Mouse (Mus musculus) kidney, embryonic 16.5 days (tissue): ENCODE measurements around the gene 5730522E02Rik. TPM values are rescaled to one million over a fixed set of nuclear protein-coding genes. Genes with fewer than 3 reads are reported as not detected.

ENCODE experiments used
- ATAC-seq: fragments of 200-750 bp; cut with Nextera tagmentation; 2 replicates; pipeline ENCODE4 v1.8.0; 2017; ENCODE audit warnings: moderate TSS enrichment; ENCODE audit not compliant: low FRiP score, low TSS enrichment
- H3K27ac ChIP-seq: fragments of 300-500 bp; sonication (generic); 2 replicates; pipeline ENCODE4 v1.5.1; 2014; ENCODE audit warnings: low read length
- H3K27me3 ChIP-seq: fragments of 300-500 bp; sonication (generic); 2 replicates; pipeline ENCODE4 v1.6.1; 2014; ENCODE audit warnings: low read length, control low read depth, mixed read lengths; ENCODE audit not compliant: insufficient read depth
- H3K36me3 ChIP-seq: fragments of 300-500 bp; sonication (generic); 2 replicates; pipeline ENCODE4 v1.6.1; 2014; ENCODE audit warnings: low read length, control low read depth, mixed read lengths; ENCODE audit not compliant: insufficient read depth
- H3K4me1 ChIP-seq: fragments of 300-500 bp; sonication (generic); 2 replicates; pipeline ENCODE4 v1.6.1; 2014; ENCODE audit warnings: low read length, control low read depth, mixed read lengths; ENCODE audit not compliant: insufficient read depth
- H3K4me2 ChIP-seq: fragments of 300-500 bp; sonication (generic); replicated peaks from 2 replicates; pipeline ENCODE4 v1.6.1; 2014; ENCODE audit warnings: low read depth, low read length
- H3K4me3 ChIP-seq: fragments of 300-500 bp; sonication (generic); 2 replicates; pipeline ENCODE4 v1.5.1; 2014; ENCODE audit warnings: mild to moderate bottlenecking, low read length
- H3K9ac ChIP-seq: fragments of 300-500 bp; sonication (generic); replicated peaks from 2 replicates; pipeline ENCODE4 v1.6.1; 2014; ENCODE audit warnings: low read length
- H3K9me3 ChIP-seq: fragments of 300-500 bp; sonication (generic); 2 replicates; pipeline ENCODE4 v1.6.1; 2016; ENCODE audit warnings: low read length, control low read depth
- WGBS: fragments of 180-500 bp; shearing (Covaris S2); extraction: QIAGEN DNeasy Blood & Tissue Kit; methylation state at CpG from one replicate; pipeline ENCODE4 v1.1.7; 2014; 5-methylcytosine and 5-hydroxymethylcytosine counted together
- polyA plus RNA-seq: library from polyadenylated mRNA; unstranded; fragments of >200 nt; fragmentation: Nextera tagmentation; extraction: Ambion mirVana; gene quantifications from 2 replicates; pipeline ENCODE4 v1.2.1, GENCODE M21; 2015

5730522E02Rik gene
- polyA plus RNA-seq, 1 experiment from 2014 or later, result 3.0 TPM

GRCm38 (mm10) chr11:25856629-25857568 is 353.7 kb downstream of the 5730522E02Rik start:
- H3K4me2 ChIP-seq, result no peak overlapping the region
- no peaks in the 10 kb centered on the region for H3K36me3 ChIP-seq
- no peak for ATAC-seq
- no peak overlapping the region for H3K4me3 ChIP-seq
- H3K27me3 ChIP-seq, result 0 out of 2 replicates have a peak, but pooled peaks cover 4% of the 10 kb centered on the region
- WGBS, result 67% methylated on average over 16 of the region's 16 CpGs
- no peak overlapping the region for H3K27ac ChIP-seq
- H3K4me1 ChIP-seq, result no peaks in the 10 kb centered on the region
- H3K9ac ChIP-seq, result no peak overlapping the region
- no peaks in the 10 kb centered on the region for H3K9me3 ChIP-seq

DNA sequence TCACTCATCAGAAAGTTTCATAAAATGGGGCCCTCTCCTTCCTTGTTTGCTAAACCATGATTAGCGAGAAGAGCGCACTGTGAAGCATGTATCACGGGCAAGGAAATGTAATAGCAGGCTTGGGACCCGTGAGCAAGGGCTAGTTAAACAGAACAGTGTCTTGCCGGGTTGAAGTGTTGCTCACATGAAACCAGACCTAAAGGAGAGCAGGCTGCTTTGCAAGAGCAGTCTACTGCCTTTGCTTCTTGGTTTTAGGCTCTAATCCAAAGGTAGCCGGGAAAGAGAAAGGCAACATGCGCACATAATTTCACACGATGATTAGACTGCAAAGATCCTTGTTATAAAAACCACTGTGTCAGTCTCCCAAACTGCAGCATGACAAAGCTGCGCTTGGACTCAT is 354.8 kb downstream of the 5730522E02Rik start:
- no peaks in the 10 kb centered on the region for H3K4me1 ChIP-seq
- no peaks in the 10 kb centered on the region for H3K9me3 ChIP-seq
- 0 out of 2 replicates have a peak, but pooled peaks cover 4% of the 10 kb centered on the region for H3K27me3 ChIP-seq
- H3K9ac ChIP-seq, result no peak overlapping the region
- 71% methylated on average over 9 of the region's 9 CpGs for WGBS
- no peak for ATAC-seq
- H3K36me3 ChIP-seq, result no peaks in the 10 kb centered on the region
- H3K4me3 ChIP-seq, result no peak overlapping the region
- no peak overlapping the region for H3K27ac ChIP-seq
- H3K4me2 ChIP-seq, result no peak overlapping the region

GRCm38 (mm10) chr11:25854216-25854615 is 356.3 kb downstream of the 5730522E02Rik start:
- H3K4me3 ChIP-seq, result no peak overlapping the region
- H3K4me1 ChIP-seq, result no peaks in the 10 kb centered on the region
- no peak overlapping the region for H3K9ac ChIP-seq
- ATAC-seq, result no peak
- WGBS, result 88% methylated on average over 10 of the region's 10 CpGs
- no peaks in the 10 kb centered on the region for H3K9me3 ChIP-seq
- H3K36me3 ChIP-seq, result no peaks in the 10 kb centered on the region
- H3K27ac ChIP-seq, result no peak overlapping the region
- H3K4me2 ChIP-seq, result no peak overlapping the region
- H3K27me3 ChIP-seq, result 0 out of 2 replicates have a peak, but pooled peaks cover 4% of the 10 kb centered on the region

DNA sequence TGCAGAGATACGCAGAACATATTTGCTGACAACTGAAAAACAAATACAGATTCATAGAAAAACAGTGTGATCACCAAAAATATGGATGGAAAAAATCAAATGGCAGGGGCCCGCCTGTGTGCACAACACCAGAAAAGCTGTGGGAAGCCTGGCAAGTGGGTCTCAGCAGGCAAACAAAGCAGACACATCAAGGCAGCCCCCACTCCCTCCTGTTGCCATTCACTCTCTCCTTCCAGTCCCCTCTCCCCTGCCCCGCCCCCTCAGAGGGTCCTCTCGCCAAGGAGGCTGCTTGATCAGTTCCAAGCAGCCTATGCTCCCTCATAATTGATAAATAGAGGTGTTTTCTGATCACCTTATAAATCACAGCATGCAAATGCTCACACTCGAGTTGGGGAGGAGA is 357.5 kb downstream of the 5730522E02Rik start:
- 45% methylated on average over 5 of the region's 5 CpGs for WGBS
- H3K4me3 ChIP-seq, result no peak overlapping the region
- no peaks in the 10 kb centered on the region for H3K36me3 ChIP-seq
- ATAC-seq, result no peak
- H3K27me3 ChIP-seq, result 0 out of 2 replicates have a peak, but pooled peaks cover 4% of the 10 kb centered on the region
- no peak overlapping the region for H3K9ac ChIP-seq
- no peak overlapping the region for H3K4me2 ChIP-seq
- H3K4me1 ChIP-seq, result no peaks in the 10 kb centered on the region
- no peaks in the 10 kb centered on the region for H3K9me3 ChIP-seq
- no peak overlapping the region for H3K27ac ChIP-seq

DNA sequence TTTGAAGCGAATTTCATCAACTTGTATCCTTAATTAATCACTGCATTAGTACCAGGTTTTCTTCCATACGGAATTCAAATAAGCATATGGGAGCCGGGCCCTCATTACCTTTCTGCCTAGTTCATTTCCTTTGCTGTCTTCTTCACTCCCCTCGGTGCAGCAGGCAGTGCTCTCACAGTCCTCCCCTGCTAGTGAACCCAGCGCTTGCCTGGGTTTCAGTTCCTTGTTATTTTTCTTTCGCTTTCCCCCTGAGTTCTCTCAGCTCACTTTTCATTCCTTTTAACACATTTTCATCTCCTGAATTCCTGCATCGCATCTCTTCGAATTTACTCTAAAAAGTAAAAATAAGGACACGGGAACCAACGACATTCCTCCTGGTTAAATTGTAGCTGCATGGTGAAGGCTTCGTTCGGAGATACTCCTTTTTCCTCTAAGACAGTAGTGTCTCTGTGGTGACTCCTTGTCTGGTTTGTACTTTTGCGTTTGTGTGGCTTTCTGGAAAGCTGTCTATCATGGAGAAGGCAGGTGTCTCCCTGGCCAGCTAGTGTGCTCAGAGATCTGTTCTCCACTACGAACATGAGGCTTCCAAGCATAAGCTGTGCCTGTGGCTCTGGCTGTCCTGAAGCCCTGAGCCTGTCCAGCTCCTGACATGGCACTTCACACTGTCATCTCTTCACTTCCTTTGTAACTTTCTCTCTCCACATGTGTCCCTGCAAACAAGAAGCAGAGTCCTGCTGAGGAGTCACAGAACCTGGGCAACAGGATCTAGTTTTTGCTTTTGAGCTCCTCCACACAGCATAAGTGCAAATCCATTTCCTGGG is 361.5 kb downstream of the 5730522E02Rik start:
- no peak for ATAC-seq
- WGBS, result 64% methylated on average over 14 of the region's 14 CpGs
- Histone ChIP-seq H3K4me3 (no peak overlapping the region), H3K9ac (no peak overlapping the region), H3K4me1 (no peaks in the 10 kb centered on the region), H3K27me3 (no peaks in the 10 kb centered on the region), H3K36me3 (no peaks in the 10 kb centered on the region), H3K27ac (no peak overlapping the region), H3K4me2 (no peak overlapping the region), H3K9me3 (no peaks in the 10 kb centered on the region)

DNA sequence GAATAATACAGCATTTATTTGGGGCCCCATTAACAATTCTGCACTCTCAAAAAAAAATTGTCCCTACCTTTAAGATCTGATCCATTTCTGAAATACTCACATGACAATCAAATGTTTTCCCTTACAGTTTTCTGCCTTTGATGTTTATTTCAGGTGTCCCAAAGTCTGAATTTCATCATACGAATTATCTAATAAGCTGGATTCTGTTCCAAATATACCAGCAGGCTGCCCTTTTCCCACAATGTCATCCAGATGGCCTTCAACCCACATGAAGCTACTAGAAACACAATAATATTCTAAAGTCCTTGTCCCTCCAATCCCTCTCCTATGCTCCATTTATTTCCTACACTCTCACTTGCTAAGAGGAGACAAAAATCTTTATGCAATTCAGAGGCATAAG is 372.1 kb downstream of the 5730522E02Rik start:
- WGBS, result 88% methylated on average over 1 of the region's 1 CpGs
- Histone ChIP-seq H3K4me3 (no peak overlapping the region), H3K36me3 (no peaks in the 10 kb centered on the region), H3K4me1 (no peaks in the 10 kb centered on the region), H3K27ac (no peak overlapping the region), H3K4me2 (no peak overlapping the region), H3K9ac (no peak overlapping the region), H3K27me3 (no peaks in the 10 kb centered on the region), H3K9me3 (no peaks in the 10 kb centered on the region)
- no peak for ATAC-seq

DNA sequence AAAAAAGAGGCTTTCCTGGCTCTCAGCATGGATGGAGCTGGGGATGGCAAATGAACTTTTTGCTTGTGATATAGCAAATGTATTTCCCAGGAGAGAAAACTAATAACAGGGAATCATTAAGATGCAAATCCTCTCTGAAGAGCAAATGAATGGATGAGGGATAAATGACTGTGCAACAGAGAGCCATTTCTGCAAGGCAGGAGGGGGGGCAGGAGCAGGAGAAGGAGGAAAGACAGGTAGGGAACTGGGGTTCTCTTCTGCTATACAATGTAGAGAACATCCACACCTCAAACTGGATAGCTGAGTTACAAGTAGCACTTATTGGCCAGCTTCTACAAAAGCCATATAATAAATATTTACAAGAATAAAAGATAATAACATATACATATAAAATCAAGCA is 390.8 kb downstream of the 5730522E02Rik start:
- Histone ChIP-seq H3K36me3 (no peaks in the 10 kb centered on the region), H3K4me2 (no peak overlapping the region), H3K4me3 (no peak overlapping the region), H3K9me3 (no peaks in the 10 kb centered on the region), H3K27ac (no peak overlapping the region), H3K9ac (no peak overlapping the region), H3K27me3 (no peaks in the 10 kb centered on the region), H3K4me1 (no peaks in the 10 kb centered on the region)
- ATAC-seq, result no peak

GRCm38 (mm10) chr11:25813446-25813845 is 397.1 kb downstream of the 5730522E02Rik start:
- H3K4me1 ChIP-seq, result no peaks in the 10 kb centered on the region
- no peaks in the 10 kb centered on the region for H3K27me3 ChIP-seq
- no peaks in the 10 kb centered on the region for H3K36me3 ChIP-seq
- WGBS, result 78% methylated on average over 2 of the region's 2 CpGs
- no peak overlapping the region for H3K9ac ChIP-seq
- H3K27ac ChIP-seq, result no peak overlapping the region
- ATAC-seq, result no peak
- H3K9me3 ChIP-seq, result no peaks in the 10 kb centered on the region
- H3K4me3 ChIP-seq, result no peak overlapping the region
- no peak overlapping the region for H3K4me2 ChIP-seq

DNA sequence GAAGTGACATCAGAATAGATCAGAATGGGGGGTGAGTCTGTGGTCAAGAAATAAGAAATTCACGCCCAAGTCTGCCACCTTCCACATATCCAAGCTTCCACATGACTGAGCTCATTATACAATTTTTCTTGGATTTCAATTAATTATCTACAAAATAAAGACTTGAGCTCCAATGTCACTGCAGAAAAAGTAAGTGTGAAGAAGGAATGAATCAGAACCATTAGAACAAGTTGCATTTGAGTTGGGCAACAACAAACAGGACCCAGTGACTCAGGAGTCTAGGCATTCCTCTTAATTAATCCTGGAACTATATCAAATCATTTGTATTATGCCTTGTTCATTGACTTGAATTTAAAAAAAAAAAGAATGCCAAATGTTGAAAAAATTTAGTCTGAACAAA is 422.9 kb downstream of the 5730522E02Rik start:
- 82% methylated on average over 1 of the region's 1 CpGs for WGBS
- Histone ChIP-seq H3K4me1 (no peaks in the 10 kb centered on the region), H3K4me2 (no peak overlapping the region), H3K9me3 (no peaks in the 10 kb centered on the region), H3K27ac (no peak overlapping the region), H3K27me3 (no peaks in the 10 kb centered on the region), H3K4me3 (no peak overlapping the region), H3K36me3 (no peaks in the 10 kb centered on the region), H3K9ac (no peak overlapping the region)
- ATAC-seq, result no peak

GRCm38 (mm10) chr11:25772231-25772630 is 438.3 kb downstream of the 5730522E02Rik start:
- 88% methylated on average over 1 of the region's 1 CpGs for WGBS
- Histone ChIP-seq H3K4me3 (no peak overlapping the region), H3K9me3 (no peaks in the 10 kb centered on the region), H3K4me2 (no peak overlapping the region), H3K36me3 (no peaks in the 10 kb centered on the region), H3K9ac (no peak overlapping the region), H3K27ac (no peak overlapping the region), H3K4me1 (no peaks in the 10 kb centered on the region), H3K27me3 (no peaks in the 10 kb centered on the region)
- no peak for ATAC-seq
